Mouse (Mus musculus): ENCODE measurements around the gene Sipa1l1.

DNA sequence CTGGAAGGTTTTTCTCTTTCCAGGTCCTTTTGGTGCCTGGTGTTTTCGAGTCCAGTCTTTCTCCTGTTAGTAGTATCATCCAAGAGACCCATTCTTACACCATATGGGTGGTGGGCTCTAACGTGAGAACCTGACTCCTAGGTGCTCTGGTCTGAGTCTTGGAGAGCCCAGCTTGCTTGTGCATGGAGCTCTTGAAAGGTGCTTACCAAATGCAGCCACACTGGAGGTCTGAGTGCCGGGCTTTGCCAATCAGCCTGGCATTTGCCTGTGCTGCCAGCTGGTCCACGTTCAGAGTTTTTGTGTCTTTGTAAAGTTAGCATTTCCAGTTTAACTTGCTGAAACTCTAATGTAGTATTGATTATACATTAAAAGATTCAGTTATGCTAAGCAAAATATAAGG is 9.5 kb downstream of the Sipa1l1 start:
- TF ChIP-seq CTCF (IDR thresholded peaks at IDR 0.05; ENCODE audit: insufficient read depth, low read depth, low read length) (no peak), POLR2A (IDR thresholded peaks at IDR 0.05; ENCODE audit: insufficient read depth, low read depth, low read length) (no peak)
